Mouse (Mus musculus) hindbrain, postnatal 0 days (tissue): ENCODE measurements around the gene Itgb2. TPM values are rescaled to one million over a fixed set of nuclear protein-coding genes. Genes with fewer than 3 reads are reported as not detected.

Experiments used
- ATAC-seq: fragments of 200-750 bp; cut with Nextera tagmentation; 2 replicates; pipeline ENCODE4 v1.8.0; 2017; ENCODE audit warnings: mild to moderate bottlenecking, moderate TSS enrichment, moderate library complexity
- DNase-seq: peaks from one replicate; pipeline ENCODE4 v3.0.0-alpha.2; 2015; ENCODE audit warnings: low spot score
- H3K27ac ChIP-seq: fragments of 300-500 bp; sonication (generic); 2 replicates; pipeline ENCODE4 v1.5.1; 2014; ENCODE audit warnings: mild to moderate bottlenecking
- H3K27me3 ChIP-seq: fragments of 300-500 bp; sonication (generic); 2 replicates; pipeline ENCODE4 v1.6.1; 2014; ENCODE audit warnings: low read length, mixed read lengths; ENCODE audit not compliant: insufficient read depth
- H3K36me3 ChIP-seq: fragments of 300-500 bp; sonication (generic); 2 replicates; pipeline ENCODE4 v1.6.1; 2014; ENCODE audit warnings: low read length, mixed read lengths; ENCODE audit not compliant: insufficient read depth
- H3K4me1 ChIP-seq: fragments of 300-500 bp; sonication (generic); 2 replicates; pipeline ENCODE4 v1.6.1; 2014; ENCODE audit warnings: antibody characterized with exemption, low read length, mixed read lengths; ENCODE audit not compliant: insufficient read depth
- H3K4me2 ChIP-seq: fragments of 300-500 bp; sonication (generic); 2 replicates; pipeline ENCODE4 v1.6.1; 2014; ENCODE audit warnings: low read depth, mild to moderate bottlenecking, low read length, moderate library complexity, mixed read lengths
- H3K4me3 ChIP-seq: fragments of 300-500 bp; sonication (generic); 2 replicates; pipeline ENCODE4 v1.5.1; 2014; ENCODE audit warnings: low read length
- H3K9ac ChIP-seq: fragments of 300-500 bp; sonication (generic); replicated peaks from 2 replicates; pipeline ENCODE4 v1.6.1; 2014; ENCODE audit warnings: mild to moderate bottlenecking, low read length, moderate library complexity, mixed read lengths
- H3K9me3 ChIP-seq: fragments of 300-500 bp; sonication (generic); 2 replicates; pipeline ENCODE4 v1.6.1; 2016; ENCODE audit warnings: low read length, mixed read lengths
- CTCF ChIP-seq: IDR thresholded peaks from 2 replicates; pipeline ENCODE4 v1.5.1; 2016; ENCODE audit warnings: antibody characterized with exemption, control low read depth, low read depth
- WGBS: fragments of 180-500 bp; shearing (Covaris S2); extraction: QIAGEN DNeasy Blood & Tissue Kit; methylation state at CpG from one replicate; pipeline ENCODE4 v1.1.7; 2014; 5-methylcytosine and 5-hydroxymethylcytosine counted together
- polyA plus RNA-seq: library from polyadenylated mRNA; unstranded; fragments of >200 nt; fragmentation: Nextera tagmentation; extraction: Ambion mirVana; gene quantifications from 2 replicates; pipeline ENCODE4 v1.2.1, GENCODE M21; 2015
- total RNA-seq: library from RNA; depleted of rRNA; stranded (reverse); fragments of >200 nt; gene quantifications from 2 replicates; pipeline ENCODE4 v1.2.3, GENCODE M21; 2014

The Itgb2 gene
- total and polyA plus RNA-seq, 2 experiments from 2014 or later = 1.0 to 1.9 TPM

DNA sequence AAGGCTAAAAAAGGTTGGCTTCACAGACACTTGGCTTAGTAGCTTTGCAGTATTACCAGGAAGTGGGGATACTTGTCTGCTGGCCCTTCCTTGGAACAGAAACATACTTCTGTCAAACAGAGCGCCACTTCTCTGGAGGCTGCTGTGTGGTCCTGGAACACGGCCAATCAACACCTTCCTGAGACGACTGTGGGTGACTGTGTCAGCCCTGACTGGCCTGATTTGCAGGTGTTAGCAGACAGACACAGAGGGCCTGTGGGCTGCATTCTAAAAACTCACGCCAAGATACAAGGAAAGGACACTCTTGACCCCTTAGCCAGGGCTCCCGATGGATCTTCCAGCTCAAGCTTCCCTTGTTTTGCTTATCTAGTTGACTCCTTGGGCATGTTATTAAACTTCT, 74.9 kb downstream of the Itgb2 start:
- TF ChIP-seq CTCF = no peak
- Histone ChIP-seq H3K4me1 (peaks cover 13% of the 10 kb centered on the region; the same call in 1 of the 2 replicates), H3K9ac (no peak overlapping the region), H3K27ac (peak overlapping the region; percentile 98), H3K27me3 (no peaks in the 10 kb centered on the region), H3K4me2 (no peak overlapping the region), H3K36me3 (no peaks in the 10 kb centered on the region; the same call in 1 of the 2 replicates), H3K4me3 (no peak overlapping the region), H3K9me3 (0 out of 2 replicates have a peak, but pooled peaks cover 2% of the 10 kb centered on the region)
- ATAC-seq = no peak
- DNase-seq = no peak
- 64% methylated on average over 5 of the region's 5 CpGs for WGBS

GRCm38 (mm10) chr10:77605368-77605767, 75.3 kb downstream of the Itgb2 start:
- H3K36me3 ChIP-seq = no peaks in the 10 kb centered on the region; the same call in 1 of the 2 replicates
- WGBS = 24% methylated on average over 1 of the region's 1 CpGs
- DNase-seq (peak; percentile 62), ATAC-seq (peak; percentile 25; the same call in 1 of the 2 replicates)
- peak overlapping the region; percentile 98 for H3K27ac ChIP-seq
- peak overlapping the region; percentile 86; the same call in 1 of the 2 replicates for H3K9ac ChIP-seq
- H3K4me3 ChIP-seq = peak overlapping the region; percentile 54; the same call in 1 of the 2 replicates
- peak; percentile 77 for TF ChIP-seq CTCF
- H3K27me3 ChIP-seq = no peaks in the 10 kb centered on the region
- peak overlapping the region; percentile 93 for H3K4me2 ChIP-seq
- 0 out of 2 replicates have a peak, but pooled peaks cover 2% of the 10 kb centered on the region for H3K9me3 ChIP-seq
- H3K4me1 ChIP-seq = peaks cover 13% of the 10 kb centered on the region; the same call in 1 of the 2 replicates

DNA sequence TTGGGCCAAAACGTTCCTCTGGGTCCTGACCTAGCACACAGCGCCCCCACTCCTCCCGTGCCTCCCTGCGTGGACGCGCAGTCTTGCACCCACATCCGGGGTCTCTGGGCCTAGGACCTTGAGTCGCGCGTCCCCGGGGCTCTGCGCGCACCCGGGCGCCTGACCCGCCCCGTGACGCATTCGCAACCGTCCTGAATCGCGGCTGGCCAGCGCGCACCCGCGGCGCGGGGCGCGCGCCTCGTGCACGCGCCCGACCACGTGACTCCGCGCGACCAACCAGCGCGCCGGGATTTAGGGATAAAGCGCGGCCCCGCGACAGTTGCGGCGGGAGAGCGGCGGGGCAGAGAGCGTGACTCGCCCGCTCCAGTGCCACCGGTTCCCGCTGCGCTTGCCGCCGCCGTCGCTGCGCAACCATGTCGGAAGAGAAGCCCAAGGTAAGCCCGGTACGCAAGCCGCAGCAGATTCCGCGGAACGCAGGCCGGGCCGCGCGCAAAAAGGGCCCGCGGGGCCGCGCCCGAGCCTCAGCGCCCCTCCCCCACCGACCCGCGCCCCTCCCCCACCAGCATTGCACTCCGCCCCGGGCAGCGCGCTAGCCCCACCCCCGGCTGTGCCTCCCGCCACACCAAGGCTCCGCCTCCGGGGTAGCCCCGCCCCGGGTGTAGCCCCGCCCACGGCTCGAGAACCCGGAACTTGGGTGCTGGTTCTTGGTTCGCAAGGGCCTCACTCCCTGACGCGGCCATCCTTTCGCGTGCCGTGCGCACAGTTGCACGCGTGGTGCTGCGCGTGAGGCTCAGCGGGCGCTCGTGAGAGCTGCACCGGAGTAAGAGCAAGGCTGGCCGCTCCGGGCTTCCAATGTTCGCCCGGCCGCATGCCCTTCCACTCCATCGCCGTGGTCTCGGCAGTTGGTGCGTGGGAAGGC, 76.1 kb downstream of the Itgb2 start, which contains the start of the genes Sumo3 and Gm49325:
TSS of gene Sumo3 (plus strand) at position 190 of the 919 bp plus-strand sequence.
TSS of gene Gm49325 (plus strand) at position 290 of the 919 bp plus-strand sequence.
- under 1% methylated on average over 95 of the region's 119 CpGs for WGBS
- TF ChIP-seq CTCF = 0 out of 2 replicates have a peak, but pooled peaks have one; percentile 3
- Histone ChIP-seq H3K27ac (peak within 1 kb of the TSS; percentile 98), H3K27me3 (no peaks in the 10 kb centered on the region), H3K9me3 (0 out of 2 replicates have a peak, but pooled peaks cover 2% of the 10 kb centered on the region), H3K4me3 (peak within 1 kb of the TSS; percentile 54), H3K4me2 (peak within 1 kb of the TSS; percentile 93), H3K9ac (peak within 1 kb of the TSS; percentile 86), H3K4me1 (peaks cover 13% of the 10 kb centered on the region; the same call in 1 of the 2 replicates), H3K36me3 (peaks cover 7% of the 10 kb centered on the region; the same call in 1 of the 2 replicates)
- DNase-seq (peak; percentile 94), ATAC-seq (peak; percentile 89)

- peaks cover 13% of the 10 kb centered on the region; the same call in 1 of the 2 replicates for H3K4me1 ChIP-seq
- peak overlapping the region; percentile 93 for H3K4me2 ChIP-seq
- H3K9me3 ChIP-seq = 0 out of 2 replicates have a peak, but pooled peaks cover 2% of the 10 kb centered on the region
- ATAC-seq = no peak; the same call in 1 of the 2 replicates
- WGBS = 42% methylated on average over 7 of the region's 7 CpGs
- H3K36me3 ChIP-seq = peaks cover 13% of the 10 kb centered on the region; the same call in 1 of the 2 replicates
- no peak for TF ChIP-seq CTCF
- H3K4me3 ChIP-seq = peak overlapping the region; percentile 54
- peak overlapping the region; percentile 86 for H3K9ac ChIP-seq
- DNase-seq = no peak
- H3K27me3 ChIP-seq = no peaks in the 10 kb centered on the region
- peak overlapping the region; percentile 98 for H3K27ac ChIP-seq
Measured at GRCm38 (mm10) chr10:77606855-77607254, 76.8 kb downstream of the Itgb2 start.

DNA sequence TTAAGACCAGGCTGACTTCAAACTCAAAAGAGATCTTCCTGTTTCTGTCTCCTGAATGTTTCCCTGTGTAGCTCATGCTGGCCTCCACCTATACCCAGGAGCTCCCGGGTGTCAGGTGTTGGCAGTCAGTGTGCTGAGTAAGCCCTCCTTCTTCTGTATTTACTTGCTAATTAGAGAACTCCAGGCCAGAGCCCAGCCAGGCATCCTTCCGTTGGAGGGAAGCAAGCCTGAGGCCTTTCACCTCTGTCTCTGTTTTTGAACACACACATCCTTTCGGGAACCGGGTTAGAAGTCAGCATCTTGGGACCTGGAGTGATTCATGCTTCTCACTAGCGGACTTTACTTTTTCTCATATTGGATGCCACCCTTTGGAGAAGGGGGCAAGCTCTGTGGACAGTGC, 77.4 kb downstream of the Itgb2 start:
- TF ChIP-seq CTCF = no peak
- no peaks in the 10 kb centered on the region for H3K27me3 ChIP-seq
- H3K4me2 ChIP-seq = peak overlapping the region; percentile 93
- ATAC-seq (no peak), DNase-seq (no peak)
- H3K4me3 ChIP-seq = peak overlapping the region; percentile 54
- no peak overlapping the region for H3K27ac ChIP-seq
- H3K4me1 ChIP-seq = peaks cover 13% of the 10 kb centered on the region; the same call in 1 of the 2 replicates
- H3K36me3 ChIP-seq = peaks cover 18% of the 10 kb centered on the region; the same call in 1 of the 2 replicates
- WGBS = 59% methylated on average over 5 of the region's 5 CpGs
- no peak overlapping the region for H3K9ac ChIP-seq
- no peaks in the 10 kb centered on the region for H3K9me3 ChIP-seq

DNA sequence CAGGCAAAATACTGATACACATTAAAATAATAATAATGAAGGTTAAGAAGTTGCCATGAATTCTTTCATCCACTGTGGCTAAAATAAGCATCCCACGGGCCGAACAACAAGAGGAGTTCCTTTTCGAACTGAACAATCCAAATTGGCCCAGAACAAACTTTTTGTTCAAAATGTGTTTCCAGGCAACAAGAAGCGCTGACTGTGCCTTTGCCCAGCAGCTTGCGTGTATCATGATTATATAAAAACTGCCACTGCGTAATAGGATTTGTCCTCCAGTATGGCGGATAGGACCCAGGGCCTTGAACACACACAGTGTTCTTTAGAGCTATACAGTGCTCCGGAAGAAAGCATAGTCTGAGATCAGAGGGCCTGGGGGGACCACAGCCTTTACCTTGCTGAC, 78.5 kb downstream of the Itgb2 start:
- peaks cover 13% of the 10 kb centered on the region; the same call in 1 of the 2 replicates for H3K4me1 ChIP-seq
- no peak overlapping the region for H3K4me2 ChIP-seq
- ATAC-seq (no peak), DNase-seq (no peak)
- H3K4me3 ChIP-seq = no peak overlapping the region
- H3K27me3 ChIP-seq = no peaks in the 10 kb centered on the region
- H3K27ac ChIP-seq = no peak overlapping the region
- H3K9ac ChIP-seq = no peak overlapping the region
- no peaks in the 10 kb centered on the region for H3K9me3 ChIP-seq
- TF ChIP-seq CTCF = no peak
- 77% methylated on average over 8 of the region's 8 CpGs for WGBS
- H3K36me3 ChIP-seq = peaks cover 18% of the 10 kb centered on the region; the same call in 1 of the 2 replicates
